Mouse (Mus musculus): ENCODE data around the gene Becn1. TPM values are rescaled to one million over a fixed set of nuclear protein-coding genes. Genes with fewer than 3 reads are reported as not detected.
"Not testable (repeated sequence)": the region's sequence is repeated elsewhere in the genome, so short reads cannot be mapped to it uniquely, and the experiment has no call there.

Gene Becn1
- polyA plus RNA-seq, 1 experiment from 2014 or later, result 72.3 TPM

DNA sequence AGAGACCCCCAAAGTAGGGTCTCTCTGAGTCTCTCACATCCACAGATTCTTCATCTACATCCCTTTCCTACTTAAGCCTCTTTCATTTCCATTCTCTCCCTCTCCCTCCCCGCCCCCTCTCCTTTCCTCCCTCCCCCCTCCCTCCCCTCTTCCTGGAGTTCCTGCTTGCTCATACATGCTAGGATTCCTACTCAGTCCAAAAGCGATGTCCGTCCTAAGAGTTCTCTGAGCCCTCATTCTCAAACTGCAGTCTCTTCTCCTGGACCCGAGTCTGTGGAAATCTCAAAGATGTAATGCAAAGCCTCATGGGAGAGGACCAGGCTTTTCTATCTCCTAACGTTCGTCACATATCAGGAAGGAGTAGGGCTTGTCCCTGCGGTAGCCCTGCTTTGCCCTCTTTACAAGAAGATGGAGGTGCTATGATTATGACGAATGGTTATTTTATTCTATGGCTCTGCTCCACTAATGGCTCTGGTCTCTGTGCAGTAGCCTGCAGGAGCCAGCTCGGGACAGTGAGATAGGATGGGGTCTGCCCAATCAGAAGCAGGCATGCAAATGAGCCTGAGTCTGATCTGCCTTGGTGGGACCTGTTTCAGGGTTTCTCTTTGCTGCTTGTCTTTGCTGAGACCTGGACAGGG lies 36.2 kb upstream of the Becn1 start:
- H3K4me3 ChIP-seq (ENCODE audit: low read depth, low read length), result no peak overlapping the region
- H3K9ac ChIP-seq (replicated peaks), result no peak overlapping the region
- peaks cover 10% of the 10 kb centered on the region; the same call in 1 of the 2 replicates for H3K4me1 ChIP-seq (ENCODE audit: insufficient read depth)
- peak overlapping the region; percentile 58 for H3K4me2 ChIP-seq (ENCODE audit: low read depth, low read length)
- H3K36me3 ChIP-seq (replicated peaks; ENCODE audit: insufficient read depth, low read length), result no peaks in the 10 kb centered on the region
- TF ChIP-seq EP300 (IDR thresholded peaks at IDR 0.05; ENCODE audit: low read depth) (no peak), CTCF (IDR thresholded peaks at IDR 0.05; ENCODE audit: low read depth) (no peak)
- no peaks in the 10 kb centered on the region for H3K27me3 ChIP-seq (ENCODE audit: insufficient read depth, low read length)
- ATAC-seq, result peak; percentile 72
- no peak for DNase-seq
- no peaks in the 10 kb centered on the region for H3K9me3 ChIP-seq (ENCODE audit: low read length)
- no peak overlapping the region for H3K27ac ChIP-seq (ENCODE audit: low read depth)
- WGBS (ENCODE audit: insufficient replicate concordance), result 6% methylated on average over 9 of the region's 9 CpGs

DNA sequence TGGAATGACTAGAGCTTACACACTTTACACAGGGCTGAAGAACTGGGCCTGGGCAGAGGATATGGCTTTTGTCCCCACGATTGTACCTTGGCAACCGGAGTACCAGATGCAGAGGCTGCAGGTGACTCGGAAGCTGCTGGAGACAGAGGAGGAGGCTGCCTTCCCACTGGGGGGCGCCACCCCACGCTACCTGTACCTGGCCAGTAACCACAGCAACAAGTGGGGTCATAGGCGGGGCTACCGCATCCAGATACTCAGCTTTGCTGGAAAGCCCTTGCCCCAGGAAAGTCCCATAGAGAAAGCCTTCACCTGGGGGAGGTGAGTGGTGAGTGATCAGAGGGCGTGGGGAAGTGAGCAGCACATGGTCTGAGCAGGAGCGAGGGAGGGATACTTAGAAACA lies 33.6 kb upstream of the Becn1 start:
- WGBS (ENCODE audit: insufficient replicate concordance), result 86% methylated on average over 9 of the region's 9 CpGs
- H3K4me1 ChIP-seq (ENCODE audit: insufficient read depth), result peaks cover 10% of the 10 kb centered on the region; the same call in 1 of the 2 replicates
- H3K27me3 ChIP-seq (ENCODE audit: insufficient read depth, low read length), result no peaks in the 10 kb centered on the region
- no peaks in the 10 kb centered on the region for H3K36me3 ChIP-seq (replicated peaks; ENCODE audit: insufficient read depth, low read length)
- no peak overlapping the region for H3K4me3 ChIP-seq (ENCODE audit: low read depth, low read length)
- DNase-seq (no peak), ATAC-seq (no peak)
- H3K9me3 ChIP-seq (ENCODE audit: low read length), result no peaks in the 10 kb centered on the region
- no peak overlapping the region for H3K27ac ChIP-seq (ENCODE audit: low read depth)
- TF ChIP-seq EP300 (IDR thresholded peaks at IDR 0.05; ENCODE audit: low read depth) (no peak), CTCF (IDR thresholded peaks at IDR 0.05; ENCODE audit: low read depth) (peak; percentile 38)
- H3K4me2 ChIP-seq (ENCODE audit: low read depth, low read length), result no peak overlapping the region
- H3K9ac ChIP-seq (replicated peaks), result no peak overlapping the region

DNA sequence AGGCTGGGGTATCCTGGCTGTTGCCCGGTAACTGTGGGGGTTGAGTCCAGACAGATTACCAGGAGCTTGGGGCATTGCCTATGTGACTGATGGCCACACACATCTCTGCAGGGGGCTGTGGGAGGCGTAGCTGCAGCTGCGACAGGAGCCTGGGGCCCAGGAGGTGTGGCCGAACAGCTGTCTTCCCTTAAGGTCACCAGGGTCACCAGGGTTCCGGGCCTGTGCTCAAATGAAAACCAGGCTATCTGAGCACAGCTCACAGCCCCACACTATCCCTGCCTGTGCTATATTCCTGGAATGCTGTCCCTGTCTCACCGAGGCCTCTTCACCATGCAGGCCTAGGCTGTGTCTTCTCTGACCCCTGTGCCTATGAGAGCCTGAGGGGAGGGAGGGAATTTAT lies 32.4 kb upstream of the Becn1 start:
- ATAC-seq (no peak), DNase-seq (no peak)
- no peak overlapping the region for H3K9ac ChIP-seq (replicated peaks)
- H3K27me3 ChIP-seq (ENCODE audit: insufficient read depth, low read length), result no peaks in the 10 kb centered on the region
- H3K36me3 ChIP-seq (replicated peaks; ENCODE audit: insufficient read depth, low read length), result no peaks in the 10 kb centered on the region
- TF ChIP-seq CTCF (IDR thresholded peaks at IDR 0.05; ENCODE audit: low read depth) (no peak), EP300 (IDR thresholded peaks at IDR 0.05; ENCODE audit: low read depth) (no peak)
- H3K9me3 ChIP-seq (ENCODE audit: low read length), result no peaks in the 10 kb centered on the region
- H3K4me2 ChIP-seq (ENCODE audit: low read depth, low read length), result no peak overlapping the region
- H3K4me3 ChIP-seq (ENCODE audit: low read depth, low read length), result no peak overlapping the region
- peaks cover 10% of the 10 kb centered on the region; the same call in 1 of the 2 replicates for H3K4me1 ChIP-seq (ENCODE audit: insufficient read depth)
- no peak overlapping the region for H3K27ac ChIP-seq (ENCODE audit: low read depth)
- WGBS (ENCODE audit: insufficient replicate concordance), result 26% methylated on average over 6 of the region's 6 CpGs

DNA sequence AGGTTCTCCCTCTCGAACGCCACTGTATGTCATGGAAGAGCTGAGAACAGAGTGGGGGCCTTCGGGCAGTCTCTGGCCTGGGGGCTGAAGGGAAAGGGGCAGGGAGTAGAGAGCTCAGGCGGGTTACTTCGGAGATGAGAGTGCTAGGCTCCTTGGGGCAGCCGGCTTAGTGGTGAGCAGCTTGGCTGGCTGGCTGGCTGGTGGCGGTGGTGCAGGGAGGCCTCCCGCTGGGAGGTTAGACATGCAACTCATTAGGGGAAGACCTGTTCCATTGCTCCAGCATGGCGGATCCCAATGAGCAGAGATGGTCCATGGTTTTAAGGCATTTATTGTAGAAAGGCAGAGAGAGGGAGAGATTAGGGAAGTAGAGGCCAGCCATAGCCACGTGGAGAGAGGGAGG lies 31.9 kb upstream of the Becn1 start:
- H3K9me3 ChIP-seq (ENCODE audit: low read length), result no peaks in the 10 kb centered on the region
- H3K4me1 ChIP-seq (ENCODE audit: insufficient read depth), result peaks cover 10% of the 10 kb centered on the region; the same call in 1 of the 2 replicates
- DNase-seq, result no peak
- no peaks in the 10 kb centered on the region for H3K36me3 ChIP-seq (replicated peaks; ENCODE audit: insufficient read depth, low read length)
- no peak overlapping the region for H3K4me2 ChIP-seq (ENCODE audit: low read depth, low read length)
- H3K27me3 ChIP-seq (ENCODE audit: insufficient read depth, low read length), result no peaks in the 10 kb centered on the region
- no peak for TF ChIP-seq EP300 (IDR thresholded peaks at IDR 0.05; ENCODE audit: low read depth)
- no peak for TF ChIP-seq CTCF (IDR thresholded peaks at IDR 0.05; ENCODE audit: low read depth)
- no peak overlapping the region for H3K27ac ChIP-seq (ENCODE audit: low read depth)
- no peak for ATAC-seq
- 65% methylated on average over 10 of the region's 10 CpGs for WGBS (ENCODE audit: insufficient replicate concordance)
- no peak overlapping the region for H3K4me3 ChIP-seq (ENCODE audit: low read depth, low read length)
- no peak overlapping the region for H3K9ac ChIP-seq (replicated peaks)

DNA sequence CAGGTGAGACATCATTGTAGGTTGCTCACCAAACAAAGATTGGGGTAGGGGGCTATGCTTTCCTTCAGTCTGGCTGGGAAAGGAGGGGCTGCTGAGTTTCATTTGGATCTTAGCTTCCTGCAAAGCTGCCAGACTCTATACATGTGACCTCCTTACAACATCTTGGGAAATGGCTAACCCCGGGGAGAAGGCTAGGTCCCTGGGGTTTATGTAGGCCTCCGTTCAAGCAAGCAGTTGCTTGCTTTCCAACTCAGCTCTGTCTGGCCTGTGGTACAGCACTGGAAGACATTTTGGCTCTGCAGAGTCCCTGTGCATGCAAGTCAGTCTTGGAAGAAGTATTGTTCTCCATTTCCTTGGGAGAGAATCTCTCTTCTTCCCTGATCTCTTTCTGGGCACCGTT lies 30.5 kb upstream of the Becn1 start:
- 76% methylated on average over 3 of the region's 3 CpGs for WGBS (ENCODE audit: insufficient replicate concordance)
- Histone ChIP-seq H3K36me3 (replicated peaks; ENCODE audit: insufficient read depth, low read length) (no peaks in the 10 kb centered on the region), H3K9me3 (ENCODE audit: low read length) (no peaks in the 10 kb centered on the region), H3K27me3 (ENCODE audit: insufficient read depth, low read length) (no peaks in the 10 kb centered on the region), H3K4me1 (ENCODE audit: insufficient read depth) (peaks cover 2% of the 10 kb centered on the region; the same call in 1 of the 2 replicates), H3K9ac (replicated peaks) (no peak overlapping the region), H3K27ac (ENCODE audit: low read depth) (no peak overlapping the region), H3K4me2 (ENCODE audit: low read depth, low read length) (no peak overlapping the region), H3K4me3 (ENCODE audit: low read depth, low read length) (no peak overlapping the region)
- TF ChIP-seq EP300 (IDR thresholded peaks at IDR 0.05; ENCODE audit: low read depth), result no peak
- ATAC-seq (no peak), DNase-seq (no peak)

DNA sequence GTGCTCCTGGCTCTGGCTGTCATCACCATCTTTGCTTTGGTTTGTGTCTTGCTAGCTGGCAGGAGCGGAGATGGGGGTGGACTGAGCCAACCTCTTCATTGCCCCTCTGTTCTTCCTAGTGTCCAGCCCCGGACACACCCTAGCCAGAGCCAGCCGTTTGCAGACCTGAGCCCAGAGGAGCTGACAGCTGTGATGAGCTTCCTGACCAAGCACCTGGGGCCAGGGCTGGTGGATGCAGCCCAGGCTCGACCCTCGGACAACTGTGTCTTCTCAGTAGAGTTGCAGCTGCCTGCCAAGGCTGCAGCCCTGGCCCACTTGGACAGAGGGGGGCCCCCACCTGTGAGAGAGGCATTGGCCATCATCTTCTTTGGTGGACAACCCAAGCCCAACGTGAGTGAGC lies 28.9 kb upstream of the Becn1 start:
- not testable (repeated sequence) for H3K4me1 ChIP-seq (ENCODE audit: insufficient read depth); DNase-seq; H3K9ac ChIP-seq (replicated peaks); H3K27ac ChIP-seq (ENCODE audit: low read depth); H3K4me3 ChIP-seq (ENCODE audit: low read depth, low read length); H3K36me3 ChIP-seq (replicated peaks; ENCODE audit: insufficient read depth, low read length); ATAC-seq; H3K27me3 ChIP-seq (ENCODE audit: insufficient read depth, low read length); H3K9me3 ChIP-seq (ENCODE audit: low read length); H3K4me2 ChIP-seq (ENCODE audit: low read depth, low read length)
- 84% methylated on average over 4 of the region's 6 CpGs for WGBS (ENCODE audit: insufficient replicate concordance)
